Mouse (Mus musculus) hindbrain, embryonic 10.5 days (tissue): ENCODE data around the gene Slitrk6. TPM values are rescaled to one million over a fixed set of nuclear protein-coding genes. Genes with fewer than 3 reads are reported as not detected.

Experiments used
- DNase-seq: peaks from one replicate; pipeline ENCODE4 v3.0.0-alpha.2; 2017; ENCODE audit warnings: low spot score
- H3K27ac ChIP-seq: fragments of 300-500 bp; sonication (generic); 2 replicates; pipeline ENCODE4 v1.5.1; 2016; ENCODE audit warnings: mild to moderate bottlenecking, moderate library complexity
- H3K27me3 ChIP-seq: fragments of 300-500 bp; sonication (generic); 2 replicates; pipeline ENCODE4 v1.6.1; 2016; ENCODE audit warnings: mild to moderate bottlenecking; ENCODE audit not compliant: poor library complexity, insufficient read depth, severe bottlenecking
- H3K36me3 ChIP-seq: fragments of 300-500 bp; sonication (generic); 2 replicates; pipeline ENCODE4 v1.6.1; 2016; ENCODE audit warnings: mild to moderate bottlenecking, moderate library complexity
- H3K4me1 ChIP-seq: fragments of 300-500 bp; sonication (generic); replicated peaks from 2 replicates; pipeline ENCODE4 v1.6.1; 2016; ENCODE audit warnings: mild to moderate bottlenecking
- H3K4me3 ChIP-seq: fragments of 300-500 bp; sonication (generic); 2 replicates; pipeline ENCODE4 v1.5.1; 2016; ENCODE audit warnings: mild to moderate bottlenecking, moderate library complexity
- H3K9me3 ChIP-seq: fragments of 300-500 bp; sonication (generic); 2 replicates; pipeline ENCODE4 v1.6.1; 2016; ENCODE audit warnings: mild to moderate bottlenecking, moderate library complexity
- WGBS: fragments of 180-500 bp; shearing (Covaris S2); methylation state at CpG from one replicate; pipeline ENCODE4 v1.1.7; 2016; 5-methylcytosine and 5-hydroxymethylcytosine counted together
- polyA plus RNA-seq: library from polyadenylated mRNA; unstranded; fragments of >200 nt; fragmentation: Nextera tagmentation; extraction: Ambion mirVana; gene quantifications from 2 replicates; pipeline ENCODE4 v1.2.1, GENCODE M21; 2016

The Slitrk6 gene
- polyA plus RNA-seq: 3.2 and 6.6 TPM in 2 replicates

GRCm38 (mm10) chr14:110754484-110755307 is at the start of gene Slitrk6:
TSS of gene Slitrk6 (minus strand) at chr14:110755149.
- peaks cover 9% of the 10 kb centered on the region; the same call in 1 of the 2 replicates for H3K4me1 ChIP-seq
- H3K4me3 ChIP-seq: peak within 1 kb of the TSS; percentile 43
- DNase-seq: peak; percentile 20
- H3K9me3 ChIP-seq: 0 out of 2 replicates have a peak, but pooled peaks cover 7% of the 10 kb centered on the region
- peak within 1 kb of the TSS; percentile 81 for H3K27ac ChIP-seq
- H3K36me3 ChIP-seq: peaks cover 20% of the 10 kb centered on the region
- H3K27me3 ChIP-seq: no peaks in the 10 kb centered on the region
- WGBS: 38% methylated on average over 11 of the region's 11 CpGs

- H3K27ac ChIP-seq: no peak overlapping the region
- H3K4me1 ChIP-seq: no peaks in the 10 kb centered on the region
- no peaks in the 10 kb centered on the region for H3K9me3 ChIP-seq
- no peaks in the 10 kb centered on the region for H3K36me3 ChIP-seq
- no peak for DNase-seq
- no peak overlapping the region for H3K4me3 ChIP-seq
- no peaks in the 10 kb centered on the region for H3K27me3 ChIP-seq
Measured at GRCm38 (mm10) chr14:110777546-110777945, 22.6 kb upstream of the Slitrk6 start.

GRCm38 (mm10) chr14:110770694-110771093 is 15.7 kb upstream of the Slitrk6 start:
- no peaks in the 10 kb centered on the region for H3K27me3 ChIP-seq
- WGBS: 93% methylated on average over 1 of the region's 1 CpGs
- no peak for DNase-seq

GRCm38 (mm10) chr14:110762588-110763220 is 7.8 kb upstream of the Slitrk6 start:
- H3K9me3 ChIP-seq: no peaks in the 10 kb centered on the region
- no peak overlapping the region for H3K27ac ChIP-seq
- 22% methylated on average over 7 of the region's 7 CpGs for WGBS
- H3K4me3 ChIP-seq: no peak overlapping the region
- H3K36me3 ChIP-seq: no peaks in the 10 kb centered on the region
- DNase-seq: no peak
- no peaks in the 10 kb centered on the region for H3K27me3 ChIP-seq
- H3K4me1 ChIP-seq: no peaks in the 10 kb centered on the region

More at GRCm38 (mm10) chr14:110770694-110771093, 15.7 kb upstream of the Slitrk6 start:
- Histone ChIP-seq H3K27ac (no peak overlapping the region), H3K9me3 (no peaks in the 10 kb centered on the region), H3K4me1 (no peaks in the 10 kb centered on the region), H3K36me3 (no peaks in the 10 kb centered on the region), H3K4me3 (no peak overlapping the region)

GRCm38 (mm10) chr14:110760909-110761308 is 6.0 kb upstream of the Slitrk6 start:
- no peak for DNase-seq
- no peaks in the 10 kb centered on the region for H3K27me3 ChIP-seq

GRCm38 (mm10) chr14:110755308-110755650 is 330 bp upstream of the Slitrk6 start:
- Histone ChIP-seq H3K27ac (no peak overlapping the region), H3K27me3 (no peaks in the 10 kb centered on the region), H3K4me3 (peak overlapping the region; percentile 43; the same call in 1 of the 2 replicates), H3K36me3 (peaks cover 15% of the 10 kb centered on the region), H3K9me3 (0 out of 2 replicates have a peak, but pooled peaks cover 7% of the 10 kb centered on the region), H3K4me1 (peaks cover 9% of the 10 kb centered on the region; the same call in 1 of the 2 replicates)
- 62% methylated on average over 4 of the region's 4 CpGs for WGBS
- DNase-seq: no peak

More at GRCm38 (mm10) chr14:110760909-110761308, 6.0 kb upstream of the Slitrk6 start:
- no peaks in the 10 kb centered on the region for H3K9me3 ChIP-seq
- H3K4me3 ChIP-seq: no peak overlapping the region
- WGBS: 80% methylated on average over 1 of the region's 1 CpGs
- H3K4me1 ChIP-seq: no peaks in the 10 kb centered on the region
- H3K27ac ChIP-seq: no peak overlapping the region
- no peaks in the 10 kb centered on the region for H3K36me3 ChIP-seq

GRCm38 (mm10) chr14:110739861-110740260 is 15.1 kb downstream of the Slitrk6 start:
- Histone ChIP-seq H3K36me3 (no peaks in the 10 kb centered on the region), H3K4me1 (peaks cover 14% of the 10 kb centered on the region), H3K4me3 (no peak overlapping the region), H3K9me3 (no peaks in the 10 kb centered on the region), H3K27ac (no peak overlapping the region), H3K27me3 (0 out of 2 replicates have a peak, but pooled peaks cover 3% of the 10 kb centered on the region)
- WGBS: 26% methylated on average over 7 of the region's 7 CpGs
- no peak for DNase-seq

- 82% methylated on average over 1 of the region's 1 CpGs for WGBS
- Histone ChIP-seq H3K27me3 (0 out of 2 replicates have a peak, but pooled peaks cover 3% of the 10 kb centered on the region), H3K9me3 (no peaks in the 10 kb centered on the region), H3K4me3 (no peak overlapping the region), H3K27ac (no peak overlapping the region), H3K4me1 (peaks cover 14% of the 10 kb centered on the region), H3K36me3 (no peaks in the 10 kb centered on the region)
- no peak for DNase-seq
Measured at GRCm38 (mm10) chr14:110739368-110739767, 15.6 kb downstream of the Slitrk6 start.

- H3K27me3 ChIP-seq: no peaks in the 10 kb centered on the region
- H3K4me3 ChIP-seq: no peak overlapping the region
- H3K36me3 ChIP-seq: no peaks in the 10 kb centered on the region
- no peak for DNase-seq
- WGBS: 38% methylated on average over 4 of the region's 4 CpGs
- H3K27ac ChIP-seq: no peak overlapping the region
- no peaks in the 10 kb centered on the region for H3K9me3 ChIP-seq
- H3K4me1 ChIP-seq: peaks cover 6% of the 10 kb centered on the region
Measured at GRCm38 (mm10) chr14:110728344-110728910, 26.5 kb downstream of the Slitrk6 start.

- Histone ChIP-seq H3K36me3 (no peaks in the 10 kb centered on the region), H3K4me1 (peaks cover 6% of the 10 kb centered on the region), H3K4me3 (no peak overlapping the region), H3K27ac (no peak overlapping the region), H3K27me3 (no peaks in the 10 kb centered on the region), H3K9me3 (no peaks in the 10 kb centered on the region)
- no peak for DNase-seq
- 28% methylated on average over 2 of the region's 2 CpGs for WGBS
Measured at GRCm38 (mm10) chr14:110724026-110724576, 30.8 kb downstream of the Slitrk6 start.
